32 mouse cellular contexts compared by ENCODE assay signal in genomic region chr4:155649355-155649754, GRCm38 (mm10). TPM values are rescaled to one million over a fixed set of nuclear protein-coding genes. Genes with fewer than 3 reads are reported as not detected.
"Had no signal": no experiment of that assay in that cellular context is flagged by ENCODE, and none has a peak within 500 bp of the region (broad histone marks: within the 10 kb centered on the region; RNA-seq: fewer than 3 reads in every experiment).

No protein-coding gene starts in this region.

- H3K4me3 ChIP-seq: gastrocnemius, adult 2 months; heart, adult 2 months; heart, embryonic 13.5 days; heart, embryonic 15.5 days; hindbrain, embryonic 10.5 days; hindbrain, embryonic 12.5 days; intestine, embryonic 15.5 days; layer of hippocampus, adult 2 months; left cerebral cortex, adult 2 months; limb, embryonic 10.5 days; limb, embryonic 12.5 days; liver, embryonic 13.5 days; liver, embryonic 15.5 days had no signal

- H3K9me3 ChIP-seq: heart, embryonic 13.5 days; heart, embryonic 15.5 days; hindbrain, embryonic 10.5 days; hindbrain, embryonic 12.5 days; intestine, embryonic 15.5 days; limb, embryonic 10.5 days; limb, embryonic 12.5 days; liver, embryonic 13.5 days; liver, embryonic 15.5 days had no signal

- DNase-seq: gastrocnemius, adult 2 months; gastrocnemius, postnatal 10 days; gastrocnemius, postnatal 25 days; heart, adult 2 months; heart, postnatal 14 days; heart, postnatal 36 days; kidney, adult 18-20 months; kidney, adult 8-10 months; kidney, postnatal 10 days; kidney, postnatal 4 days; liver; liver, embryonic 13.5 days; liver, postnatal 0 days had no signal

- ATAC-seq: hindbrain, embryonic 16.5 days; inflammation-experienced regulatory T-cells, adult 6 months; intestine, embryonic 15.5 days; liver, postnatal 0 days had no signal

- H3K9ac ChIP-seq: heart, embryonic 13.5 days; heart, embryonic 15.5 days; hindbrain, embryonic 12.5 days; hindbrain, embryonic 14.5 days; intestine, embryonic 15.5 days; limb, embryonic 12.5 days; liver, embryonic 13.5 days; liver, embryonic 15.5 days; liver, postnatal 0 days had no signal

- H3K27ac ChIP-seq: gastrocnemius, adult 2 months; heart, adult 2 months; heart, embryonic 15.5 days; hindbrain, embryonic 10.5 days; hindbrain, embryonic 12.5 days; hindbrain, embryonic 14.5 days; intestine, embryonic 15.5 days; layer of hippocampus, adult 2 months; left cerebral cortex, adult 2 months; limb, embryonic 10.5 days; limb, embryonic 12.5 days; liver, embryonic 13.5 days; liver, embryonic 15.5 days had no signal

- H3K4me2 ChIP-seq: heart, embryonic 11.5 days; heart, embryonic 13.5 days; heart, embryonic 15.5 days; hindbrain, embryonic 12.5 days; hindbrain, embryonic 14.5 days; intestine, embryonic 15.5 days; limb, embryonic 12.5 days; liver, embryonic 11.5 days; liver, embryonic 13.5 days; liver, embryonic 15.5 days had no signal

RNA-seq across cellular contexts. Expression of gene Mmp23, which starts 3.8 kb away (rescaled TPM):
- polyA plus RNA-seq: inflammation-experienced regulatory T-cells, adult 6 months had no signal

RNA-seq across cellular contexts. Expression of gene Gm10563, which starts 4.1 kb away (rescaled TPM):
- polyA plus RNA-seq: heart, adult 2 months; heart, embryonic 11.5 days; heart, embryonic 13.5 days; heart, embryonic 15.5 days; heart, postnatal 0 days; hindbrain, embryonic 10.5 days; hindbrain, embryonic 12.5 days; hindbrain, embryonic 14.5 days; hindbrain, embryonic 16.5 days; intestine, embryonic 15.5 days; kidney, embryonic 14.5 days; kidney, embryonic 16.5 days; limb, embryonic 10.5 days; limb, embryonic 12.5 days; limb, embryonic 14.5 days; liver, embryonic 11.5 days; liver, embryonic 13.5 days; liver, embryonic 15.5 days; liver, postnatal 0 days had no signal
